Mouse (Mus musculus) ovary, adult 18-20 months (tissue): ENCODE data around the gene Sept4.
A peak's percentile ranks its signal among the peaks of the same experiment; 100 is the strongest.

Source experiments
- DNase-seq: peaks from one replicate; pipeline ENCODE4 v3.0.0; 2022; ENCODE audit warnings: low spot score, mixed read lengths

The Sept4 gene

GRCm38 (mm10) chr11:87579713-87580112 lies 11.0 kb downstream of the Sept4 start:
- no peak for DNase-seq

DNA sequence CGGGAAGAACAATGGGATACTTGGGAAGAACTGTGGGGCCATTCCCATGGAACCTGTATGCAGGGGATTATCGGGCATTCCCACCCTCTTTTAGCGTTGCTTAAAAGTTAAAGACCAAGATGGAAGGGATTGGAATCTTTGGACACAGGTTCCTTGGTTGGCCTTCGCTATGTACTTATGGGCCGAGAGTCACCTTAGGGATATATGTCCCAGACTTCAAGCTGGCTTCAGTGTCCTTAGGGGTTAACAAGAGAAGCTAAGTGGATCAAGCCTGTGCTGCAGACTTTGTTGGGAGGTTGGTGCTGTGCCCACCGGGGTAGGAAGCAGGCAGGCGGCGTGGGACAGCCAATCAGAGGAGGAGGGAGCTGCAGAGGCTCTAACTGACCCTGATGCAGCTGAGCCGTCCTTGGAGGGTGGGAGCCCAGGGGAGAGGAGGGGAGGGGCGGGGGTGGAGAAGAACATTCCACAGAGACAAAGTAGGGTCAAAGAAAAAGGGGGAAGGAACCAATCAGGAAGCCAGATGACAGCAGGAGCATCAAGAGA lies 11.9 kb downstream of the Sept4 start:
- peak; percentile 45 for DNase-seq

DNA sequence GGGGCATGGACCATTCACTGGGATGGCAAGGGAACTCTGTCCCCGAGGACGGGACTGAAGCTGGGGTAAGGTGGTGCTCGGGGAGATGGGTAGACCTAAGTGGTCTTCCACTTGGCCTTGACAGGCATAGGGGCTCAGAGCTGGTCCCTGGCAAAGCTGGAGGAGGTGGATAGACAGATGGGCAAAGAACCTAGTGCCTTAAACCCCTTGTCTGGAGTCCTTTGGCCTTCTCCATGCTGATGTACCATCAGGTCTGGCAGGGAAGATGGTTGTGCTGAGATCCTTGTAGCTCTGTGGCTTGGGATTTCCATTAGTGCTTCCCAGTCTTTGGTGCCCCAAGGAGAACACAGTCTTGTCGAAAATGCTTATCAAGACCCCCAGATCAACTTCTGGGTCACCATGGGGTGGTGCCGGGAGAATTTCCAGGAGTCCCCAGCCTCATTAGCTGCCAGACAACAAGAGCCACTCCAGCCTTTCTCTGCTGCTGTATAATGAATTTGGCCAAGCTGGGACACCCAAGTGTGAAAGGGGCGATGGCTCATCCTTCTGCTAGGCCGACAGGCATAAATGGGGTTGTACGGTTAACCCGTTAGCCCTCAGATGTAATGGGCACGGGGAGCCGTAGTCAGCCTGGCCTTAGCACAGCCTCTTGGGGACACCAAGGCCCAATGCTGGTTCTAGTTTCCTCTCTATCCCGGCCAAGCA lies 12.6 kb downstream of the Sept4 start:
- no peak for DNase-seq

DNA sequence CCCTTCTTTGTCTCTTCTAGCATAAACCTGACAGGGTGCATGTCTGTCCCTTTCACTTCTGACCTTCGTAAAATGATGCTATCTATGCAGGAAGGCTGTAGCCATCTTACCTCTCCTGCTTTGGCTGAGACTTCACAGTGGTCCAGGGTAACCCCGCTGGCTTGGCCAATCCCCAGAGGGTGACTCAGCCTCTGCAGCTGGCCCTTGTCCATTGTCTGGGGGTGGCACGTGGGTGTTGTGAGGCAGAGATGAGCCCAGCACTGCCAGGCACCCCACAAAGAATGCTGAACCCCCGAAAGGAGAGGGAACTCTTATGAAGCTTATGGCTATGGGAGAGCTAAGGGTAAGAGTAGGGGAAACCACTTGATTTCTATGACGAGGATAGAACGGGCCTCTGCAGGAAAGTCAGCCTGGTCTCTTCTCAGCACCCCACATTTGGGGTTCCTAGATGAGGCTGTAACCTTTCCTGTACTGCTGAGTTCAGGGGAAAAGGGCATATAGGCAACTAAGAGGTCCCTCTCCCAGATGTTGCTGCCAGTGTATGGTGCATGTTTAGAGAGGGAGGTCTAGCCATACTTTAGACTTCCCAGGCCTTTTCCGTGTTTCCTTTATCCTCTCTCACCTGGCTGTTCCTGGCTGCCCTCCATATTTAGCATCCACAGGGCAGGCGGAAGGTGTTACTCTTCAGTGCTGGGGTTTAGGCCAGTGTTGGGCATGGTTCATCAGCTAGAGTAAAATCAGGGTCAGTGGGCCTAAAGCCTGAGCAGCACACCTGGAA lies 13.4 kb downstream of the Sept4 start:
- no peak for DNase-seq

DNA sequence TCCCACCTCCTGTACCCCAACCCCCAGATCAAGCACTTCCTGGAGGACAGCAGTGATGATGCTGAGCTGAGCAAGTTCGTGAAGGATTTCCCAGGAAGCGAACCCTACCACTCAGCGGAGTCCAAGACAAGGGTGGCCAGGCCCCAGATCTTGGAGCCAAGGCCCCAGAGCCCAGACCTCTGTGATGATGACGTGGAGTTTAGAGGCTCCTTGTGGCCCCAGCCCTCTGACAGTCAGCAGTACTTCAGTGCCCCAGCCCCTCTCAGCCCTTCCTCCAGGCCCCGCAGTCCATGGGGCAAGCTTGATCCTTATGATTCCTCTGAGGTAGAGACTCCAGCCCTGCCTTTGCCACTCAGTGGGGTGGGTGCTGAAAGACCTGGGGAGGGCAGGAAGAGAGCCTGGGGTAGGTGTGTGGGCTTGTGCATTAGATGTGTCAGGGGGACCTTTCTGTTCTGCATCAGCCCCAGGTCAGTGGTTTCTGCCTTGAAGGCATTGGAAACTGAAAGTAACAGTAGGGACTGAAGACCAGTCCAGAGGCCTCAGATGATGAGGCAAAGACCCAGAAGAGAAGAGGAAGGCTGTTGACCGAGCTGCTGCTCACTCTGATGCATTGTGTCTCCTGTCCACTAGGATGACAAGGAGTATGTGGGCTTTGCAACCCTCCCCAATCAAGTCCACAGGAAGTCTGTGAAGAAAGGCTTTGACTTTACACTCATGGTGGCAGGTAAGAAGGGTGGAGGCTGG lies 14.8 kb downstream of the Sept4 start:
- no peak for DNase-seq

GRCm38 (mm10) chr11:87584711-87585505 lies 16.2 kb downstream of the Sept4 start:
- DNase-seq: no peak

DNA sequence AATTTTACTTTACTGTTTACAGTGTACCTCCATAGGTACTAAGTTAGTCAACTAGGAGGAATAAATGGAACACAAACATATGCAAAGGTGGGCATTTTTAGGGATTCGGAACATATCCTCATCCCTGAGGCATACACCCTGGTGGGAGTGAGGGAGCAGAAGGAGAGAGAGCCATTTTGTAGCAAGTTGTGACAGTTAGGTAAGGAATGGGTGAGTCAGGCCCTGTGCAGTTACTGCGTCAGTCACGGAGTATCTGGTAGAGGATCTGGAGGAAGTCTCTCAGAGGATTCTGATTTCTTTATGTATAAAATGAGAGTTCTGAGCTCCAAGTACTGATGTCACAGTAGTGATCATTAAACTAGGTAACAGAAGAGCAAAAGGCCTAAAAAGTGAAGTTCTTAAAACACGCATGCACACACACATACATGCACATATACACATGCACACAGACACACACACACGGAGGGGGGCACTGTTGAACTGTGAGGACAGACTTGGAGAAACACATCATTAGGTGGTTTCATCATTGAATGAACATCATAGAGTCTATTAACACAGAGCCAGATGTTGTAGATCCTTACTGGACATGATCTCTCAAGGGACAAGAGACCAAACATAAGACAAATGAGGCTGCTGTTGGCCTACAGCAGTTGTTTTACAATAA lies 18.6 kb downstream of the Sept4 start:
- DNase-seq: no peak

DNA sequence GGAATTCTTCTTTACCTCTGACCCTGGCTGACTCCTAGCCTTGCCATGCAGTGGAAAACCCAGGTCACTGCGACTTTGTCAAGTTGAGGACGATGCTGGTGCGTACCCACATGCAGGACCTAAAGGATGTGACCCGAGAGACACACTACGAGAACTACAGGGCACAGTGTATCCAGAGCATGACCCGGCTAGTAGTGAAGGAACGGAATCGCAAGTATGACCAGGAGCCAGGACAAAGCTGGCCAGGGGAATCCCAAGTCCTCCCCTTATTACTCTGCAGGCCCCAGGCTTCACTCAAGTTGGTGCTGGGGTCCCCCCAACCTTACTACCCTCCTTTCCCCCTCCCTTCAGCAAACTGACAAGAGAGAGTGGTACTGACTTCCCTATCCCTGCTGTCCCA lies 20.9 kb downstream of the Sept4 start:
- no peak for DNase-seq

GRCm38 (mm10) chr11:87590841-87591525 lies 22.3 kb downstream of the Sept4 start:
- no peak for DNase-seq

DNA sequence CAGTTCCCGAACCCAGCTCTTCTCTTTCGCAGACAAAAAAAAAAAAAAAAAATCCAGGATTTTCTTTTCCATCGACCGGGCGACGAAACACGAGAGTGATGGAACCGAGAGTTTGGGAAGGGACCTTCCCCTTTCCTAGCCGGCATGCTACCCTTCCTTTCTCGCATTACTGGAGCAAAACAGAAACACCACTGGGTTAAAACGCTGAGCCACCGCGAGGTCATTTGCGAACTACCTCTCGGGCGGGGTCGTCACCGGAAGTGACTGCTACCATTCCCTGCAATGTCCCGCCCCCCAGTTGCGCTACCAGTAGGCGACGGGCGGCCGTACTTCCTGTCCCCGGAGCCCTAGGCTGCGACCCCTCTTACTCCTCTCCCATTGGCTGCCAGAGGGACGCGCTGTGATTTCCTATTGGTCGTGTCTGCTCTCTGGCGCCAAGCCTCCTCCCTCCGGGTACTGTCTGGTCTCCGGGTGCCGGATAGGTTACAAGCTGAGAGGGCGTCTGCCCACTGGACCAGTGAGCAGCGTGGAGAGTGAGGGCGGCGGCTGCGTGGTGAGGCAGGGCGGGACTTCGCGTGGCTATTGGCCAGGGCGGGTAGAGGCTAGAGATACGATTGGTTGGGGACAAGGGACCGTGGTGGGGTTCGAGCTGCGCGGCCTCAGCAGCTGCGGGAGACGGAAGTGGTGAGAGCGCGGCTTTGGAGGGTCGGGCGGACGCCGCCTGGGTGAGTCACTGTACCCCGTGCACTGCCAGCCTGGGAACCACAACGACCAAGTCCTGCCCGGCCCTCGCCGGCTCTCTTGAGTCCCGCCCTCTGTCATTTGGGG lies 23.0 kb downstream of the Sept4 start, which contains the start of gene Mtmr4:
Mtmr4 (plus strand) TSS at position 637 of the 828 bp plus-strand sequence.
- peak; percentile 100 for DNase-seq

GRCm38 (mm10) chr11:87592354-87592695 lies 23.6 kb downstream of the Sept4 start:
- no peak for DNase-seq

DNA sequence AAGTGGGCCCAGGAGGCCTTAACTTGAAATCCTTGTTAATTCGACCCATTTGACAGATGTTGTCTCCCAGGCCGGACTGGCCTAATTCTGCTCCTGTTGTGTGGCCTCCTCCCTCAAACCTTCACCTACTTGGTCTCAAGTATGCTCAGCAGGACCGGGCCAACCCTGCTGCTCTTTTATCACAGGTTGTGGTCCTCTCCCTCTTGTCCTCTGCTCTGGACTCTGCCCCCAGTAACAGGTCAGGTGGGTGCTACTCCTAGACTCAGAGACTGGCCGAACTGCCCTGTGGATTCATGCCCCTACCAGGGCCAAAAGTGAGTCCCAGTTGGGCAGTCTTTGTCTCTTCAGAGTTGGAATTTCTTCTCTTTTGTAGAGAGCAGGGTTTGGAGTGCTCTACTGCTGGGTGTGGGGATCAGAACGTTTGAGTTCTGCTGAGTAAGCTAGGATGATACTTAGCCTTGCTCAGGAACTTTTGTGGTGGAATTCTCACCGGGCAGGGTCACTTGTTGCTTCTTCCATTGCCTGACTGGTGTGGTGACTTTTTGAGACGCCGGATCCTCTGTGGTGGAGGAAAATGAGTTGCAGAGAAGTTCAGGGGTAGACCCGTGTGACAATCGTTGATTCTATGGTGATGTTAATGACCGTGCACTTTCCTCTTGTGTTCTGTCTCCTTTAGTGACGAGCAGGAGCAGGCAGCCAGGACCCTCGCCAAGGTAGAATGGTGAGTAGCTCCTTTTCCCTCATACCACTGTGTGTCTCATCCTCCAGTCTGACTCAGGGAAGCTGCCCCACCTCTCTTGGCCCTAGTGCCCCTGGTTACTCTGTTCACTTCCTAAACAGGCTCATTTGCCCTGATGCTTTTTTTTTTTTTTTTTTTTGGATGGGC lies 24.3 kb downstream of the Sept4 start:
- DNase-seq: no peak

DNA sequence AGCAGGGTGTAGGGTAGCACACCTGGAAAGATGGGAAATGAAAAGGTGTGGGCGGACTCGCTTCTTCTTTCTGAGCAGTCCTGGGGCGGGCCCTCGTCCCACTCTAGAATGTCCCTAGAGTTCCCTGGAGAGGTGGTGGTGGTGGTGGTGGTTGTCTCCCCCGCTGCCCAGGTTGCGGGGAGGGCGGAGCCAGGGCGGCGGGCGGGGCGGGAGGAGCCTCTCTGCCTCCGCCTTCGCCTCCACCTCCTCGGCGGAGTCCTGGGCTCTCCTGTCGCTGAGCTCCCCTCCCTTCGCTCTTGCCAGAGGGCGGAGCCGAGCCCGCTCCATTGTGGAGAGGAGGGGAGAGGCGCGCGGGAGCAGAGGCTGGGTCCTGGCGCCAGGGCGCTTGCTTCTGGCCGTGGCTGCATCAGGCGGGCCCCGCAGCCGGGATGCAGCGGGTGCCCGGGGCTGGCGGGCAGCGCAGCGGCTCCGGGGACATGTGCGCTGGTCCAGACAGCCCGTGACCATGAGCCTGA lies 26.7 kb downstream of the Sept4 start:
- DNase-seq: peak; percentile 89

DNA sequence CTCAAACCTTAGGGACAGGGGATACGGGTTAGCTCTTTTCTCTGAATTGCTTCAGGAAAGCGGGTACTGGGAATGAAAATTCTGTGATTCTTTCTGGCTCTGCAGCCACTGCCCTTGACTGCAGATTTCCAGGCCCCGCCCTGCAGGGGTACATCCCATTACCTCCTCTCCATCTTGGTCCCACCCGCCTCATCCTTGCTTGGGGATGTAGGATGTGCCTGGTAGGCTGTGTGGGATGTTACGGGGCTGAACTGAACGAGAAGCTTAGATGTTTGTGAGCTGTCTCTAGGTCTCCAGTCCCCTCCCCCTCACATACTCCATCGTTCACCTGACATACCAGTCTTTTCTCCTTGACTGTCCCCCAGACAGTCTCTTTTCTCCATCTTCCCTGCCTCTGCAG lies 27.3 kb downstream of the Sept4 start:
- no peak for DNase-seq

DNA sequence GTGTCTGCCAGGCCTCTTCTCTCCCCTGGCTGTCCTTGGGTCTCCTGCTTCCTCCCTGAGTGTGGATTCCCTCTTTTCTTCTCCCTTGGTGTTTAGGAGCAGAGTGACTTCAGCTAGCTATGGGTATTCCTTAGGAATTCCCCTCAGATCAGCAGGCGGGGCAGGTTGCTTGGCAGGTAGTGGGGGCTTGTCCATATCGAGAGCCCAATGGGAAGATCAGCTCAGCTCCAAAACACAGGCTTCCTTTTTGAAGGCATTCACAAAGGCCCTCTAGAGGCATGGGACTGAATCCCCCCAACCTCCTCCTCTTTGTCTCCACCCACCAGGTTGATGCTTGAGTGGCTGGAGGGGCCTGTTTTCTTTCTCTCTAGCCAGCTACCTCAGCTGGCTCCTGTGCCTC lies 27.8 kb downstream of the Sept4 start:
- no peak for DNase-seq

DNA sequence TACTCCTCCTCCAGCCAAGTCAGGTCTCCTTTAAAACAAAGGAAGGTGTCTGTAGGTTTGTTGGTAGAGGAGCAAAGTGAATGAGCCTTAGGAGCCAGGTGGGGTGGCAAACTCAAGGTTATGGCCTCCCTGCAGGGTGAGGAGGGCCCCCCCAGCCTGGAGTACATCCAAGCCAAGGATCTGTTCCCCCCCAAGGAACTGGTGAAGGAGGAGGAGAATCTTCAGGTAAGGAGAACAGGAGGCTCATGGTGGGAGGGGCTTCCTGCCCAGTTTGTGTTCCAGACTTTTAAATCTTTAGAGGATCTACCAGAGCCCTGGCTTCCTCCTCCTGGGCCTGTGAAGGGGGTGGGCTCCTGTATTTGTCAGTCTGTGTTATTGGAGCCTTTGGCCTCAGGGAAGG lies 28.4 kb downstream of the Sept4 start:
- DNase-seq: no peak

GRCm38 (mm10) chr11:87599395-87600089 lies 30.8 kb downstream of the Sept4 start:
- DNase-seq: no peak

DNA sequence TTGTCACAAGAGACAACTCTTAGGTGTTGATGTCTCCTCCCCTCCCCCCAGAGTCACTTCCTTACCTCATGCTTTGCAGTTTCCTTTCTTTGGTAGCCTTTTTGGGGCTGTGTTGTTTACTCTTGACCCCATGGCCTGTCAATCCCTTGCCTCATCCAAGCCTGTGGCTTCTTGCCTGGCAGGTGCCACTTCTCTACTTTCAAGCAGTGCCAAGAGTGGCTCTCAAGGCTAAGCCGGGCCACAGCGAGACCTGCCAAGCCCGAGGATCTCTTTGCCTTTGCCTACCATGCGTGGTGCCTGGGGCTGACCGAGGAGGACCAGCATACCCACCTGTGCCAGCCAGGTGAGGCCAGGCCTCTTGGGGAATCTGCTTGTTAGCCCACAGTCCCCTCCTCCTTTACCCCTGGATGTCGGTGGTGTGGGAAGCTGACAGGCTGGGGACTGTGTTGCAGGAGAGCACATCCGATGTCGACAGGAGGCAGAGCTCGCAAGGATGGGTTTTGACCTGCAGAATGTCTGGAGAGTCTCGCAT lies 31.7 kb downstream of the Sept4 start:
- no peak for DNase-seq
